Mouse (Mus musculus) midbrain, embryonic 10.5 days (tissue): ENCODE results near the gene Fam170b. TPM values are rescaled to one million over a fixed set of nuclear protein-coding genes. Genes with fewer than 3 reads are reported as not detected.

ENCODE experiments used
- DNase-seq: peaks from one replicate; pipeline ENCODE4 v3.0.0-alpha.2; 2017; ENCODE audit warnings: low spot score
- H3K27ac ChIP-seq: fragments of 300-500 bp; sonication (generic); replicated peaks from 2 replicates; pipeline ENCODE4 v1.5.1; 2016; ENCODE audit warnings: mild to moderate bottlenecking
- H3K27me3 ChIP-seq: fragments of 300-500 bp; sonication (generic); 2 replicates; pipeline ENCODE4 v1.6.1; 2016; ENCODE audit warnings: low read depth, mild to moderate bottlenecking; ENCODE audit not compliant: poor library complexity, severe bottlenecking
- H3K36me3 ChIP-seq: fragments of 300-500 bp; sonication (generic); 2 replicates; pipeline ENCODE4 v1.6.1; 2016; ENCODE audit warnings: mild to moderate bottlenecking, moderate library complexity
- H3K4me1 ChIP-seq: fragments of 300-500 bp; sonication (generic); 2 replicates; pipeline ENCODE4 v1.6.1; 2016
- H3K4me3 ChIP-seq: fragments of 300-500 bp; sonication (generic); 2 replicates; pipeline ENCODE4 v1.5.1; 2016; ENCODE audit warnings: mild to moderate bottlenecking, moderate library complexity
- H3K9me3 ChIP-seq: fragments of 300-500 bp; sonication (generic); replicated peaks from 2 replicates; pipeline ENCODE4 v1.6.1; 2016; ENCODE audit warnings: mild to moderate bottlenecking
- WGBS: fragments of 180-500 bp; shearing (Covaris S2); methylation state at CpG from one replicate; pipeline ENCODE4 v1.1.7; 2016; 5-methylcytosine and 5-hydroxymethylcytosine counted together
- polyA plus RNA-seq: library from polyadenylated mRNA; unstranded; fragments of >200 nt; fragmentation: Nextera tagmentation; extraction: Ambion mirVana; gene quantifications from 2 replicates; pipeline ENCODE4 v1.2.1, GENCODE M21; 2016

Gene Fam170b
- polyA plus RNA-seq, 1 experiment from 2014 or later: not detected

DNA sequence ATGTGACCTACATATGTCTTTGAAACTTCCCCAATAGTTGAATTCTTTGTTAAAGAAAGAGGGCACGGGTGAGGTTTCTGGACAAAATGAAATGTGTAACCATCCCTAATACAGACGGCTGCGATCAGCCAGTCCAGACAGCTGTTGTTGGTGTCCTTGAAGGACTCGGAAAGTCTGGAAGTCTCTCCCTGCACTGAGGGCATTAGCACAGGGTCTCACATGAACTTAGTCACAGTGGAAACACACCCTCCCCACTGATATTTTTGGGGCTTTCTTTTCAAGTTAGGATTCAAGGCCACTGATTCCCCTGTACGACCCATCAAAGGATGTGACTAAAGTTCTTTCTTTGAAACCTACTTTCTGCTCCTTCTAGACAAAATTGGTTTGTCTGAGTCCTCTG is 46.6 kb downstream of the Fam170b start:
- Histone ChIP-seq H3K4me3 (no peak overlapping the region), H3K36me3 (no peaks in the 10 kb centered on the region), H3K4me1 (no peaks in the 10 kb centered on the region; the same call in none of the 2 replicates), H3K27me3 (no peaks in the 10 kb centered on the region), H3K9me3 (no peaks in the 10 kb centered on the region), H3K27ac (no peak overlapping the region)
- DNase-seq: no peak
- WGBS: 94% methylated on average over 5 of the region's 5 CpGs

- no peak for DNase-seq
- Histone ChIP-seq H3K27ac (no peak overlapping the region), H3K27me3 (no peaks in the 10 kb centered on the region), H3K4me1 (no peaks in the 10 kb centered on the region; the same call in none of the 2 replicates), H3K9me3 (no peaks in the 10 kb centered on the region), H3K36me3 (no peaks in the 10 kb centered on the region), H3K4me3 (no peak overlapping the region)
- WGBS: 92% methylated on average over 1 of the region's 1 CpGs
These were observed 47.9 kb downstream of the Fam170b start for GRCm38 (mm10) chr14:32881693-32882092.

Other genes with a start within 250 kb of the Fam170b start
- 6.0 and 8.1 TPM in 2 replicates for gene Prrxl1, start 234.6 kb upstream of the Fam170b start, polyA plus RNA-seq
- 0.09 and 0.27 TPM in 2 replicates for gene 3425401B19Rik, start 148.7 kb upstream of the Fam170b start, polyA plus RNA-seq
- 0.25 and 0.56 TPM in 2 replicates for gene Tmem273, start 48.0 kb upstream of the Fam170b start, polyA plus RNA-seq
- gene Vstm4, start 22.8 kb downstream of the Fam170b start, polyA plus RNA-seq: 2.7 and 3.6 TPM in 2 replicates
- 0.43 and 0.47 TPM in 2 replicates for gene Lrrc18, start 157.4 kb downstream of the Fam170b start, polyA plus RNA-seq